Mouse (Mus musculus): ENCODE results near the gene Pla2g4d. TPM values are rescaled to one million over a fixed set of nuclear protein-coding genes. Genes with fewer than 3 reads are reported as not detected.
"Not testable (repeated sequence)": the region's sequence is repeated elsewhere in the genome, so short reads cannot be mapped to it uniquely, and the experiment has no call there.

Pla2g4d gene
- polyA plus RNA-seq, 1 experiment from 2014 or later: 0.45 TPM

- Histone ChIP-seq H3K4me2 (no peak overlapping the region), H3K27me3 (no peaks in the 10 kb centered on the region), H3K27ac (no peak overlapping the region), H3K4me3 (no peak overlapping the region), H3K9me3 (no peaks in the 10 kb centered on the region), H3K9ac (no peak overlapping the region), H3K4me1 (no peaks in the 10 kb centered on the region), H3K36me3 (no peaks in the 10 kb centered on the region)
- no peak for ATAC-seq (ENCODE audit: insufficient number of reproducible peaks, low FRiP score, low TSS enrichment, low read depth)
These were observed 32.7 kb downstream of the Pla2g4d start for GRCm38 (mm10) chr2:120256259-120256658.

GRCm38 (mm10) chr2:120252644-120253043, 36.4 kb downstream of the Pla2g4d start:
- no peak for ATAC-seq (ENCODE audit: insufficient number of reproducible peaks, low FRiP score, low TSS enrichment, low read depth)
- H3K4me1 ChIP-seq: no peaks in the 10 kb centered on the region
- H3K4me2 ChIP-seq: no peak overlapping the region
- no peak overlapping the region for H3K27ac ChIP-seq
- no peak overlapping the region for H3K9ac ChIP-seq
- H3K27me3 ChIP-seq: no peaks in the 10 kb centered on the region
- no peak overlapping the region for H3K4me3 ChIP-seq
- WGBS: 85% methylated on average over 6 of the region's 6 CpGs
- no peaks in the 10 kb centered on the region for H3K36me3 ChIP-seq
- no peaks in the 10 kb centered on the region for H3K9me3 ChIP-seq

GRCm38 (mm10) chr2:120245421-120246016, 43.5 kb downstream of the Pla2g4d start:
- WGBS: 16% methylated on average over 9 of the region's 9 CpGs
- Histone ChIP-seq H3K9ac (no peak overlapping the region), H3K36me3 (no peaks in the 10 kb centered on the region), H3K27me3 (peaks cover 16% of the 10 kb centered on the region), H3K9me3 (no peaks in the 10 kb centered on the region), H3K4me2 (peak overlapping the region; percentile 65), H3K4me1 (peaks cover 2% of the 10 kb centered on the region; the same call in 1 of the 2 replicates), H3K4me3 (peak overlapping the region; percentile 37), H3K27ac (peak overlapping the region; percentile 33; the same call in 1 of the 2 replicates)
- no peak for ATAC-seq (ENCODE audit: insufficient number of reproducible peaks, low FRiP score, low TSS enrichment, low read depth)

GRCm38 (mm10) chr2:120244679-120245420, 44.1 kb downstream of the Pla2g4d start, which contains the start of gene Pla2g4e:
Gene Pla2g4e, minus strand, starts transcription at chr2:120245335.
- peak; percentile 55 for ATAC-seq (ENCODE audit: insufficient number of reproducible peaks, low FRiP score, low TSS enrichment, low read depth)
- Histone ChIP-seq H3K4me2 (peak within 1 kb of the TSS; percentile 65), H3K9me3 (no peaks in the 10 kb centered on the region), H3K27me3 (peaks cover 16% of the 10 kb centered on the region), H3K4me1 (peaks cover 2% of the 10 kb centered on the region; the same call in 1 of the 2 replicates), H3K9ac (no peak within 1 kb of the TSS), H3K4me3 (peak within 1 kb of the TSS; percentile 37), H3K36me3 (no peaks in the 10 kb centered on the region), H3K27ac (peak within 1 kb of the TSS; percentile 33; the same call in 1 of the 2 replicates)
- WGBS: 3% methylated on average over 27 of the region's 27 CpGs

- Histone ChIP-seq H3K27ac (no peak overlapping the region), H3K4me2 (no peak overlapping the region), H3K4me1 (peaks cover 2% of the 10 kb centered on the region; the same call in 1 of the 2 replicates), H3K4me3 (no peak overlapping the region), H3K36me3 (no peaks in the 10 kb centered on the region), H3K9me3 (no peaks in the 10 kb centered on the region), H3K27me3 (peaks cover 16% of the 10 kb centered on the region), H3K9ac (no peak overlapping the region)
- 83% methylated on average over 2 of the region's 2 CpGs for WGBS
- ATAC-seq (ENCODE audit: insufficient number of reproducible peaks, low FRiP score, low TSS enrichment, low read depth): no peak
These were observed 45.0 kb downstream of the Pla2g4d start for GRCm38 (mm10) chr2:120243995-120244394.

- no peak overlapping the region for H3K4me2 ChIP-seq
- WGBS: 72% methylated on average over 5 of the region's 5 CpGs
- H3K4me1 ChIP-seq: peaks cover 2% of the 10 kb centered on the region; the same call in 1 of the 2 replicates
- H3K9ac ChIP-seq: no peak overlapping the region
- H3K9me3 ChIP-seq: no peaks in the 10 kb centered on the region
- peaks cover 16% of the 10 kb centered on the region for H3K27me3 ChIP-seq
- no peak overlapping the region for H3K4me3 ChIP-seq
- ATAC-seq (ENCODE audit: insufficient number of reproducible peaks, low FRiP score, low TSS enrichment, low read depth): no peak
- no peaks in the 10 kb centered on the region for H3K36me3 ChIP-seq
- no peak overlapping the region for H3K27ac ChIP-seq
These were observed 46.1 kb downstream of the Pla2g4d start for GRCm38 (mm10) chr2:120242791-120243467.

- H3K36me3 ChIP-seq; H3K27ac ChIP-seq; H3K4me3 ChIP-seq; H3K9me3 ChIP-seq; H3K27me3 ChIP-seq; H3K4me2 ChIP-seq; H3K4me1 ChIP-seq; ATAC-seq (ENCODE audit: insufficient number of reproducible peaks, low FRiP score, low TSS enrichment, low read depth); H3K9ac ChIP-seq: not testable (repeated sequence)
- WGBS: 84% methylated on average over 9 of the region's 9 CpGs
These were observed 50.3 kb downstream of the Pla2g4d start for GRCm38 (mm10) chr2:120238733-120239132.

GRCm38 (mm10) chr2:120237784-120238183, 51.2 kb downstream of the Pla2g4d start:
- WGBS: 58% methylated on average over 5 of the region's 5 CpGs
- ATAC-seq (ENCODE audit: insufficient number of reproducible peaks, low FRiP score, low TSS enrichment, low read depth): no peak
- H3K27ac ChIP-seq: no peak overlapping the region

GRCm38 (mm10) chr2:120235947-120236640, 52.9 kb downstream of the Pla2g4d start:
- H3K27me3 ChIP-seq: no peaks in the 10 kb centered on the region
- H3K9me3 ChIP-seq: no peaks in the 10 kb centered on the region
- no peak overlapping the region for H3K9ac ChIP-seq
- no peak for ATAC-seq (ENCODE audit: insufficient number of reproducible peaks, low FRiP score, low TSS enrichment, low read depth)
- H3K4me1 ChIP-seq: no peaks in the 10 kb centered on the region
- no peak overlapping the region for H3K4me3 ChIP-seq
- H3K36me3 ChIP-seq: no peaks in the 10 kb centered on the region
- WGBS: 69% methylated on average over 3 of the region's 3 CpGs
- no peak overlapping the region for H3K4me2 ChIP-seq
- H3K27ac ChIP-seq: no peak overlapping the region

More at GRCm38 (mm10) chr2:120237784-120238183, 51.2 kb downstream of the Pla2g4d start:
- Histone ChIP-seq H3K4me2 (no peak overlapping the region), H3K9me3 (no peaks in the 10 kb centered on the region), H3K4me1 (no peaks in the 10 kb centered on the region), H3K27me3 (peaks cover under 1% of the 10 kb centered on the region), H3K9ac (no peak overlapping the region), H3K4me3 (no peak overlapping the region), H3K36me3 (no peaks in the 10 kb centered on the region)

GRCm38 (mm10) chr2:120235381-120235780, 53.6 kb downstream of the Pla2g4d start:
- no peak for ATAC-seq (ENCODE audit: insufficient number of reproducible peaks, low FRiP score, low TSS enrichment, low read depth)
- Histone ChIP-seq H3K27me3 (no peaks in the 10 kb centered on the region), H3K36me3 (no peaks in the 10 kb centered on the region), H3K4me3 (no peak overlapping the region), H3K4me2 (no peak overlapping the region), H3K27ac (no peak overlapping the region), H3K9ac (no peak overlapping the region), H3K9me3 (no peaks in the 10 kb centered on the region), H3K4me1 (no peaks in the 10 kb centered on the region)
- WGBS: 37% methylated on average over 3 of the region's 3 CpGs

- WGBS: 57% methylated on average over 3 of the region's 3 CpGs
- ATAC-seq (ENCODE audit: insufficient number of reproducible peaks, low FRiP score, low TSS enrichment, low read depth): no peak
- H3K27ac ChIP-seq: no peak overlapping the region
These were observed 57.4 kb downstream of the Pla2g4d start for GRCm38 (mm10) chr2:120231642-120232041.

More at GRCm38 (mm10) chr2:120231642-120232041, 57.4 kb downstream of the Pla2g4d start:
- H3K4me1 ChIP-seq: no peaks in the 10 kb centered on the region
- H3K9ac ChIP-seq: no peak overlapping the region
- H3K36me3 ChIP-seq: no peaks in the 10 kb centered on the region
- H3K9me3 ChIP-seq: no peaks in the 10 kb centered on the region
- H3K4me2 ChIP-seq: no peak overlapping the region
- H3K27me3 ChIP-seq: no peaks in the 10 kb centered on the region
- H3K4me3 ChIP-seq: no peak overlapping the region
